ENCODE assay signal across 9 mouse cellular contexts in genomic region chr5:24262146-24262545, GRCm38 (mm10).
DNase-seq lines count a peak whose midpoint lies in the region.
"Had no signal": no experiment of that assay in that cellular context is flagged by ENCODE, and none has a peak within 500 bp of the region (broad histone marks: within the 10 kb centered on the region; RNA-seq: fewer than 3 reads in every experiment).

No protein-coding gene starts in this region.

- H3K79me2 ChIP-seq in macrophage (ENCODE audit: inconsistent target), result no peaks in the 10 kb centered on the region

- DNase-seq in kidney, postnatal 10 days, result peak; percentile 32
- no peak for DNase-seq in kidney, postnatal 25 days
- peak; percentile 66 for DNase-seq in ES-CJ7 (ENCODE audit: low read depth, low spot score)
- DNase-seq in embryo, embryonic 10.5 days (ENCODE audit: low spot score), result peak; percentile 50
- no peak for DNase-seq in gastrocnemius, adult 18-20 months (ENCODE audit: low spot score)
- DNase-seq in cerebellum, postnatal 36 days, result no peak
- no peak for DNase-seq in lung, postnatal 4 days
- DNase-seq: adrenal gland, postnatal 10 days had no signal

- 41% methylated on average over 11 of the region's 11 CpGs for WGBS in macrophage (ENCODE audit: missing documents)

- no peak overlapping the region for H3K4me3 ChIP-seq in macrophage (ENCODE audit: inconsistent target)

- H3K36me3 ChIP-seq in macrophage (ENCODE audit: inconsistent target), result no peaks in the 10 kb centered on the region

- peak overlapping the region; percentile 89; the same call in 1 of the 2 replicates for H3K27ac ChIP-seq in macrophage

Comparison
In these comparisons a context has a peak if more than half of its experiments do, and no peak if none do; other contexts are left out.
1. DNase-seq: peak in kidney, postnatal 10 days (single experiment), ES-CJ7 (single experiment) and embryo, embryonic 10.5 days (single experiment); none in kidney, postnatal 25 days (0 of 2), gastrocnemius, adult 18-20 months (single experiment), cerebellum, postnatal 36 days (0 of 2) and lung, postnatal 4 days (0 of 2).